Mouse (Mus musculus) lung, postnatal 0 days (tissue): ENCODE data around the gene Xylt1. TPM values are rescaled to one million over a fixed set of nuclear protein-coding genes. Genes with fewer than 3 reads are reported as not detected.
A peak's percentile ranks its signal among the peaks of the same experiment; 100 is the strongest.

Experiments used
- ATAC-seq: fragments of 200-750 bp; cut with Nextera tagmentation; 2 replicates; pipeline ENCODE4 v1.8.0; 2017; ENCODE audit warnings: moderate library complexity
- DNase-seq: peaks from one replicate; pipeline ENCODE4 v3.0.0-alpha.2; 2016; ENCODE audit warnings: low spot score
- H3K27ac ChIP-seq: fragments of 300-500 bp; sonication (generic); 2 replicates; pipeline ENCODE4 v1.5.1; 2014; ENCODE audit warnings: antibody characterized with exemption, mild to moderate bottlenecking, low read length, mixed read lengths
- H3K27me3 ChIP-seq: fragments of 300-500 bp; sonication (generic); replicated peaks from 2 replicates; pipeline ENCODE4 v1.6.1; 2014; ENCODE audit warnings: low read length, mixed read lengths; ENCODE audit not compliant: insufficient read depth
- H3K36me3 ChIP-seq: fragments of 300-500 bp; sonication (generic); 2 replicates; pipeline ENCODE4 v1.6.1; 2014; ENCODE audit warnings: low read length, mixed read lengths; ENCODE audit not compliant: insufficient read depth
- H3K4me1 ChIP-seq: fragments of 300-500 bp; sonication (generic); 2 replicates; pipeline ENCODE4 v1.6.1; 2014; ENCODE audit warnings: antibody characterized with exemption, low read depth, low read length, mixed read lengths; ENCODE audit not compliant: insufficient read depth
- H3K4me2 ChIP-seq: fragments of 300-500 bp; sonication (generic); replicated peaks from 2 replicates; pipeline ENCODE4 v1.6.1; 2014; ENCODE audit warnings: low read depth, mild to moderate bottlenecking, low read length, moderate library complexity, mixed read lengths
- H3K4me3 ChIP-seq: fragments of 300-500 bp; sonication (generic); 2 replicates; pipeline ENCODE4 v1.5.1; 2014; ENCODE audit warnings: low read depth, low read length
- H3K9ac ChIP-seq: fragments of 300-500 bp; sonication (generic); replicated peaks from 2 replicates; pipeline ENCODE4 v1.6.1; 2014; ENCODE audit warnings: low read depth, mild to moderate bottlenecking
- H3K9me3 ChIP-seq: fragments of 300-500 bp; sonication (generic); 2 replicates; pipeline ENCODE4 v1.6.1; 2016; ENCODE audit warnings: low read length, mixed read lengths
- CTCF ChIP-seq: IDR thresholded peaks from 2 replicates; pipeline ENCODE4 v1.5.1; 2016; ENCODE audit warnings: antibody characterized with exemption, mild to moderate bottlenecking
- EP300 ChIP-seq: IDR thresholded peaks from 2 replicates; pipeline ENCODE4 v1.6.1; 2016; ENCODE audit warnings: antibody characterized with exemption, mild to moderate bottlenecking, control low read depth
- WGBS: fragments of 180-500 bp; shearing (Covaris S2); extraction: QIAGEN DNeasy Blood & Tissue Kit; methylation state at CpG from one replicate; pipeline ENCODE4 v1.1.7; 2014; 5-methylcytosine and 5-hydroxymethylcytosine counted together
- polyA plus RNA-seq: library from polyadenylated mRNA; unstranded; fragments of >200 nt; fragmentation: Nextera tagmentation; extraction: Ambion mirVana; gene quantifications from 2 replicates; pipeline ENCODE4 v1.2.1, GENCODE M21; 2015

The Xylt1 gene
- 0.45 and 0.63 TPM in 2 replicates for polyA plus RNA-seq

GRCm38 (mm10) chr7:117380418-117381187, at the start of gene Xylt1:
Gene Xylt1, plus strand, starts transcription at chr7:117380979.
- Histone ChIP-seq H3K9ac (peak within 1 kb of the TSS; percentile 50), H3K27me3 (peaks cover 9% of the 10 kb centered on the region; the same call in 1 of the 2 replicates), H3K9me3 (no peaks in the 10 kb centered on the region), H3K4me2 (peak within 1 kb of the TSS; percentile 98), H3K4me3 (peak within 1 kb of the TSS; percentile 80), H3K4me1 (peaks cover 8% of the 10 kb centered on the region; the same call in 1 of the 2 replicates), H3K27ac (0 out of 2 replicates have a peak within 1 kb of the TSS, but pooled peaks have one; percentile 20), H3K36me3 (no peaks in the 10 kb centered on the region)
- WGBS: under 1% methylated on average over 33 of the region's 69 CpGs
- ATAC-seq (peak; percentile 88), DNase-seq (peak; percentile 86)
- TF ChIP-seq CTCF: no peak

DNA sequence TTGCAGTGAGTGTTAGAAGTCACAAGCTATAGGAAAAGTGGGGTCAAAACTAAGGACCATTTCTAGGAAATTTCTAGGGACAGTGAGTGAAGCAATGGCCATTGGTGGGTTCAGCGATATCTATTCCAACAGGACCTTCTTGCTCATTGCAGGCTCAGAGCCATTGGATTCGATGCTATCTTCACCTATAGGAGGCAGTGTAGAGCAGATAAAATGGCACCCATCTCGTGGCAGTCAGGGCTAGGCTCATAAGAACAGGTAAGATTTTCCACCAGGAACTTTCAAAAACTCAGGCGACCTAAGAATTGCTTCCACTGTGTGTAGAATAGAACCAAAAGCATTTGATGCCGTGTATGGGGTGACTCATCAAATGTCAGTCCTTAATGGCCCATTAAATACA, 46.8 kb upstream of the Xylt1 start:
- no peak overlapping the region for H3K27ac ChIP-seq
- H3K4me1 ChIP-seq: no peaks in the 10 kb centered on the region
- no peaks in the 10 kb centered on the region for H3K27me3 ChIP-seq
- H3K4me2 ChIP-seq: no peak overlapping the region
- H3K9me3 ChIP-seq: no peaks in the 10 kb centered on the region
- DNase-seq (no peak), ATAC-seq (no peak)
- no peaks in the 10 kb centered on the region for H3K36me3 ChIP-seq
- WGBS: 75% methylated on average over 5 of the region's 5 CpGs
- H3K4me3 ChIP-seq: no peak overlapping the region
- TF ChIP-seq CTCF (no peak), EP300 (no peak)
- no peak overlapping the region for H3K9ac ChIP-seq

DNA sequence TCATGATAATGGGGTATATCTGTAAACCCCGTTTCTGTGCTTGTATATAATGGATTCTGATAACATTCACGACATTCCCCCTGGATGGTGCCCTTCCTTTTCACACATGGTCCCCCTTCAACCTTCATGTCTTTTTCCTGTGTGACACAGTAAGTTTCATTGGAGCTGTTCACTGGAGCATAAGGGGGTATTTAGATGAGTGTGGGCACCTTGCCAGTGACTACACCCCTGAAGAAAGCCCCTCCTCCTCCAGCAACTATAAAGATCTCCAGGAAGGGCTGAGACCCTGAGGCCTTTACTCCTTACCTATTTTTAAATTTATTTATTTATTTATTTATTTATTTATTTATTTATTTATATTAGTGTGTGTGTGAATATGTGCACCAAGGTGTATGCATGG, 24.5 kb upstream of the Xylt1 start:
- Histone ChIP-seq H3K27me3 (no peaks in the 10 kb centered on the region), H3K9me3 (no peaks in the 10 kb centered on the region), H3K4me2 (no peak overlapping the region), H3K9ac (no peak overlapping the region), H3K36me3 (no peaks in the 10 kb centered on the region), H3K27ac (no peak overlapping the region), H3K4me3 (no peak overlapping the region), H3K4me1 (no peaks in the 10 kb centered on the region)
- DNase-seq (no peak), ATAC-seq (no peak)
- no peak for TF ChIP-seq EP300
- TF ChIP-seq CTCF: no peak
- 76% methylated on average over 2 of the region's 2 CpGs for WGBS

GRCm38 (mm10) chr7:117357425-117358194, 23.2 kb upstream of the Xylt1 start:
- DNase-seq (peak; percentile 67), ATAC-seq (peak; percentile 70)
- H3K36me3 ChIP-seq: no peaks in the 10 kb centered on the region
- no peaks in the 10 kb centered on the region for H3K27me3 ChIP-seq
- no peak for TF ChIP-seq CTCF
- TF ChIP-seq EP300: no peak
- no peaks in the 10 kb centered on the region for H3K4me1 ChIP-seq
- no peak overlapping the region for H3K27ac ChIP-seq
- H3K9ac ChIP-seq: no peak overlapping the region
- H3K4me3 ChIP-seq: no peak overlapping the region
- WGBS: 50% methylated on average over 6 of the region's 6 CpGs
- no peak overlapping the region for H3K4me2 ChIP-seq
- no peaks in the 10 kb centered on the region for H3K9me3 ChIP-seq

- Histone ChIP-seq H3K27me3 (no peaks in the 10 kb centered on the region), H3K9ac (no peak overlapping the region), H3K4me1 (no peaks in the 10 kb centered on the region), H3K27ac (no peak overlapping the region), H3K4me3 (no peak overlapping the region), H3K9me3 (no peaks in the 10 kb centered on the region), H3K36me3 (no peaks in the 10 kb centered on the region), H3K4me2 (no peak overlapping the region)
- no peak for TF ChIP-seq EP300
- no peak for TF ChIP-seq CTCF
- DNase-seq: no peak
- 77% methylated on average over 2 of the region's 2 CpGs for WGBS
- ATAC-seq: no peak
Observed at GRCm38 (mm10) chr7:117361281-117361680, 19.5 kb upstream of the Xylt1 start.

DNA sequence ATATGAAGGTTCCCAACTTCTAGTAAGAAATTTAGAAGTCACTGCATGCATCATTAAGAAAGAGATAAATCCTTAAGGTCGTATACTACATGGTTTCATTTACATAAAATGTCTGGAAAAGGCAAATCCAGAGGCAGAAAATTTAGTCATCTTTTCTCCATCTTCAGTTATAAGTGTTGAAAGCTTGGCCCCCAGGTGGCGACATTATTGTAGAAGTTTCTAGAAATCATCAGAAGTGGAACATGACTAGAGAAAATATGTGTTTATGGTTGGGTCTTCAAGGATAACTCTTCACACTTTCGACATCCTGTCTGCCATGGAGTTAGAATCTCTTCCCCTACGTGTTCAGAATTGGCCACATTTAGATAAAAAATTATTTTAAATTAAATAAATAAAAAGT, 18.3 kb upstream of the Xylt1 start:
- H3K9me3 ChIP-seq: no peaks in the 10 kb centered on the region
- 70% methylated on average over 4 of the region's 4 CpGs for WGBS
- no peaks in the 10 kb centered on the region for H3K27me3 ChIP-seq
- no peak overlapping the region for H3K9ac ChIP-seq
- no peak overlapping the region for H3K27ac ChIP-seq
- H3K36me3 ChIP-seq: no peaks in the 10 kb centered on the region
- no peaks in the 10 kb centered on the region for H3K4me1 ChIP-seq
- H3K4me3 ChIP-seq: no peak overlapping the region
- DNase-seq: no peak
- ATAC-seq: no peak
- no peak for TF ChIP-seq EP300
- TF ChIP-seq CTCF: no peak; the same call in 1 of the 2 replicates
- no peak overlapping the region for H3K4me2 ChIP-seq
